Mouse (Mus musculus): ENCODE data around the gene Myo1b.

Gene Myo1b

GRCm38 (mm10) chr1:51706106-51706505, 209.8 kb downstream of the Myo1b start:
- DNase-seq: no peak

- no peak for DNase-seq
These were observed 211.3 kb downstream of the Myo1b start for GRCm38 (mm10) chr1:51704610-51705009.

Measured in cerebellum, adult 9-10 months (tissue).